Mouse (Mus musculus) midbrain, embryonic 10.5 days (tissue): ENCODE data around the gene Map3k9. TPM values are rescaled to one million over a fixed set of nuclear protein-coding genes. Genes with fewer than 3 reads are reported as not detected.

ENCODE experiments used
- DNase-seq: peaks from one replicate; pipeline ENCODE4 v3.0.0-alpha.2; 2017; ENCODE audit warnings: low spot score
- H3K27ac ChIP-seq: fragments of 300-500 bp; sonication (generic); replicated peaks from 2 replicates; pipeline ENCODE4 v1.5.1; 2016; ENCODE audit warnings: mild to moderate bottlenecking
- H3K27me3 ChIP-seq: fragments of 300-500 bp; sonication (generic); 2 replicates; pipeline ENCODE4 v1.6.1; 2016; ENCODE audit warnings: low read depth, mild to moderate bottlenecking; ENCODE audit not compliant: poor library complexity, severe bottlenecking
- H3K36me3 ChIP-seq: fragments of 300-500 bp; sonication (generic); 2 replicates; pipeline ENCODE4 v1.6.1; 2016; ENCODE audit warnings: mild to moderate bottlenecking, moderate library complexity
- H3K4me1 ChIP-seq: fragments of 300-500 bp; sonication (generic); 2 replicates; pipeline ENCODE4 v1.6.1; 2016
- H3K4me3 ChIP-seq: fragments of 300-500 bp; sonication (generic); 2 replicates; pipeline ENCODE4 v1.5.1; 2016; ENCODE audit warnings: mild to moderate bottlenecking, moderate library complexity
- H3K9me3 ChIP-seq: fragments of 300-500 bp; sonication (generic); replicated peaks from 2 replicates; pipeline ENCODE4 v1.6.1; 2016; ENCODE audit warnings: mild to moderate bottlenecking
- WGBS: fragments of 180-500 bp; shearing (Covaris S2); methylation state at CpG from one replicate; pipeline ENCODE4 v1.1.7; 2016; 5-methylcytosine and 5-hydroxymethylcytosine counted together
- polyA plus RNA-seq: library from polyadenylated mRNA; unstranded; fragments of >200 nt; fragmentation: Nextera tagmentation; extraction: Ambion mirVana; gene quantifications from 2 replicates; pipeline ENCODE4 v1.2.1, GENCODE M21; 2016

Gene Map3k9
- polyA plus RNA-seq, 1 experiment from 2014 or later, result 0.72 TPM

- WGBS, result 32% methylated on average over 17 of the region's 17 CpGs
- Histone ChIP-seq H3K4me3 (peak overlapping the region; percentile 47), H3K27me3 (peaks cover 44% of the 10 kb centered on the region), H3K9me3 (no peaks in the 10 kb centered on the region), H3K27ac (peak overlapping the region; percentile 68), H3K4me1 (peaks cover 34% of the 10 kb centered on the region), H3K36me3 (no peaks in the 10 kb centered on the region)
- DNase-seq, result peak; percentile 47
Observed at GRCm38 (mm10) chr12:81806759-81807528, 26.0 kb upstream of the Map3k9 start.

GRCm38 (mm10) chr12:81806114-81806513 lies 25.1 kb upstream of the Map3k9 start:
- no peak for DNase-seq
- H3K9me3 ChIP-seq, result no peaks in the 10 kb centered on the region
- H3K36me3 ChIP-seq, result no peaks in the 10 kb centered on the region
- peaks cover 41% of the 10 kb centered on the region for H3K27me3 ChIP-seq
- no peak overlapping the region for H3K4me3 ChIP-seq
- WGBS, result 89% methylated on average over 5 of the region's 5 CpGs
- peaks cover 34% of the 10 kb centered on the region for H3K4me1 ChIP-seq
- no peak overlapping the region for H3K27ac ChIP-seq

- peak; percentile 25 for DNase-seq
- WGBS, result 59% methylated on average over 7 of the region's 7 CpGs
- Histone ChIP-seq H3K4me1 (peaks cover 22% of the 10 kb centered on the region), H3K27me3 (peaks cover 24% of the 10 kb centered on the region), H3K27ac (no peak overlapping the region), H3K9me3 (no peaks in the 10 kb centered on the region), H3K4me3 (no peak overlapping the region), H3K36me3 (no peaks in the 10 kb centered on the region)
Observed at GRCm38 (mm10) chr12:81803803-81804202, 22.8 kb upstream of the Map3k9 start.

- peaks cover 21% of the 10 kb centered on the region for H3K27me3 ChIP-seq
- H3K4me3 ChIP-seq, result no peak overlapping the region
- WGBS, result 97% methylated on average over 3 of the region's 3 CpGs
- H3K9me3 ChIP-seq, result no peaks in the 10 kb centered on the region
- no peak overlapping the region for H3K27ac ChIP-seq
- H3K4me1 ChIP-seq, result peaks cover 14% of the 10 kb centered on the region
- no peaks in the 10 kb centered on the region for H3K36me3 ChIP-seq
- DNase-seq, result no peak
Observed at GRCm38 (mm10) chr12:81803016-81803415, 22.0 kb upstream of the Map3k9 start.

- Histone ChIP-seq H3K4me1 (no peaks in the 10 kb centered on the region), H3K9me3 (no peaks in the 10 kb centered on the region), H3K27ac (no peak overlapping the region), H3K27me3 (peaks cover 9% of the 10 kb centered on the region), H3K4me3 (no peak overlapping the region), H3K36me3 (no peaks in the 10 kb centered on the region)
- WGBS, result 88% methylated on average over 9 of the region's 9 CpGs
- DNase-seq, result no peak
Observed at GRCm38 (mm10) chr12:81801134-81801533, 20.2 kb upstream of the Map3k9 start.

- Histone ChIP-seq H3K36me3 (no peaks in the 10 kb centered on the region), H3K9me3 (no peaks in the 10 kb centered on the region), H3K27ac (no peak overlapping the region), H3K27me3 (no peaks in the 10 kb centered on the region), H3K4me1 (no peaks in the 10 kb centered on the region), H3K4me3 (no peak overlapping the region)
- DNase-seq, result peak; percentile 81
- WGBS, result 10% methylated on average over 7 of the region's 7 CpGs
Observed at GRCm38 (mm10) chr12:81796541-81796940, 15.6 kb upstream of the Map3k9 start.

- 80% methylated on average over 6 of the region's 6 CpGs for WGBS
- Histone ChIP-seq H3K4me3 (no peak overlapping the region), H3K27ac (no peak overlapping the region), H3K36me3 (no peaks in the 10 kb centered on the region), H3K9me3 (no peaks in the 10 kb centered on the region), H3K4me1 (no peaks in the 10 kb centered on the region), H3K27me3 (no peaks in the 10 kb centered on the region)
- DNase-seq, result no peak
Observed at GRCm38 (mm10) chr12:81792511-81793218, 11.7 kb upstream of the Map3k9 start.

- Histone ChIP-seq H3K27me3 (no peaks in the 10 kb centered on the region), H3K4me3 (no peak overlapping the region), H3K9me3 (no peaks in the 10 kb centered on the region), H3K27ac (no peak overlapping the region), H3K4me1 (no peaks in the 10 kb centered on the region), H3K36me3 (no peaks in the 10 kb centered on the region)
- WGBS, result 71% methylated on average over 2 of the region's 2 CpGs
- no peak for DNase-seq
Observed at GRCm38 (mm10) chr12:81789499-81789898, 8.5 kb upstream of the Map3k9 start.

- no peaks in the 10 kb centered on the region for H3K36me3 ChIP-seq
- H3K27ac ChIP-seq, result no peak overlapping the region
- 8% methylated on average over 9 of the region's 9 CpGs for WGBS
- H3K9me3 ChIP-seq, result no peaks in the 10 kb centered on the region
- no peak overlapping the region for H3K4me3 ChIP-seq
- 0 out of 2 replicates have a peak, but pooled peaks cover 5% of the 10 kb centered on the region for H3K27me3 ChIP-seq
- no peaks in the 10 kb centered on the region for H3K4me1 ChIP-seq
- DNase-seq, result peak; percentile 90
Observed at GRCm38 (mm10) chr12:81788672-81789084, 7.7 kb upstream of the Map3k9 start.

GRCm38 (mm10) chr12:81787262-81787661 lies 6.3 kb upstream of the Map3k9 start:
- DNase-seq, result no peak
- H3K27ac ChIP-seq, result no peak overlapping the region
- H3K9me3 ChIP-seq, result no peaks in the 10 kb centered on the region
- H3K4me1 ChIP-seq, result no peaks in the 10 kb centered on the region
- H3K4me3 ChIP-seq, result no peak overlapping the region
- WGBS, result 50% methylated on average over 12 of the region's 12 CpGs
- peaks cover 19% of the 10 kb centered on the region for H3K27me3 ChIP-seq
- no peaks in the 10 kb centered on the region for H3K36me3 ChIP-seq

- no peak overlapping the region for H3K27ac ChIP-seq
- WGBS, result 79% methylated on average over 4 of the region's 4 CpGs
- no peaks in the 10 kb centered on the region for H3K9me3 ChIP-seq
- peaks cover 50% of the 10 kb centered on the region for H3K27me3 ChIP-seq
- no peak overlapping the region for H3K4me3 ChIP-seq
- H3K36me3 ChIP-seq, result no peaks in the 10 kb centered on the region
- no peak for DNase-seq
- H3K4me1 ChIP-seq, result peaks cover 24% of the 10 kb centered on the region
Observed at GRCm38 (mm10) chr12:81783301-81783700, 2.3 kb upstream of the Map3k9 start.

- Histone ChIP-seq H3K9me3 (no peaks in the 10 kb centered on the region), H3K27me3 (peaks cover 52% of the 10 kb centered on the region), H3K4me1 (peaks cover 24% of the 10 kb centered on the region), H3K36me3 (no peaks in the 10 kb centered on the region), H3K27ac (no peak overlapping the region), H3K4me3 (no peak overlapping the region)
- 81% methylated on average over 6 of the region's 6 CpGs for WGBS
- DNase-seq, result no peak
Observed at GRCm38 (mm10) chr12:81782606-81783005, 1.6 kb upstream of the Map3k9 start.
